Mouse (Mus musculus): ENCODE results near the gene C130026I21Rik.
"Not testable (repeated sequence)": the region's sequence is repeated elsewhere in the genome, so short reads cannot be mapped to it uniquely, and the experiment has no call there.

Gene C130026I21Rik

GRCm38 (mm10) chr1:85270466-85270865 is at the start of gene C130026I21Rik:
TSS of gene C130026I21Rik (minus strand) at chr1:85270566.
- in situ Hi-C loops (cut with MboI; ENCODE audit: low sequenced_read_pairs): not testable (repeated sequence)

GRCm38 (mm10) chr1:85287063-85287462 is 16.7 kb upstream of the C130026I21Rik start:
- in situ Hi-C loops (cut with MboI; ENCODE audit: low sequenced_read_pairs): not testable (repeated sequence)

- in situ Hi-C loops (cut with MboI; ENCODE audit: low sequenced_read_pairs): not testable (repeated sequence)
Observed at GRCm38 (mm10) chr1:85276421-85276820, 6.1 kb upstream of the C130026I21Rik start.

GRCm38 (mm10) chr1:85258634-85259033 is 11.7 kb downstream of the C130026I21Rik start:
- in situ Hi-C loops (cut with MboI; ENCODE audit: low sequenced_read_pairs): not testable (repeated sequence)

GRCm38 (mm10) chr1:85255217-85255616 is 15.1 kb downstream of the C130026I21Rik start:
- in situ Hi-C loops (cut with MboI; ENCODE audit: low sequenced_read_pairs): not testable (repeated sequence)

GRCm38 (mm10) chr1:85251211-85251610 is 19.2 kb downstream of the C130026I21Rik start:
- in situ Hi-C loops (cut with MboI; ENCODE audit: low sequenced_read_pairs): not testable (repeated sequence)

GRCm38 (mm10) chr1:85248985-85249384 is 21.4 kb downstream of the C130026I21Rik start:
- in situ Hi-C loops (cut with MboI; ENCODE audit: low sequenced_read_pairs): not testable (repeated sequence)

- in situ Hi-C loops (cut with MboI; ENCODE audit: low sequenced_read_pairs): not testable (repeated sequence)
Observed at GRCm38 (mm10) chr1:85246776-85247460, 23.4 kb downstream of the C130026I21Rik start.

GRCm38 (mm10) chr1:85246266-85246665 is 24.1 kb downstream of the C130026I21Rik start:
- in situ Hi-C loops (cut with MboI; ENCODE audit: low sequenced_read_pairs): not testable (repeated sequence)

- in situ Hi-C loops (cut with MboI; ENCODE audit: low sequenced_read_pairs): not testable (repeated sequence)
Observed at GRCm38 (mm10) chr1:85244941-85245340, 25.4 kb downstream of the C130026I21Rik start.

- in situ Hi-C loops (cut with MboI; ENCODE audit: low sequenced_read_pairs): not testable (repeated sequence)
Observed at GRCm38 (mm10) chr1:85243023-85243422, 27.3 kb downstream of the C130026I21Rik start.

- in situ Hi-C loops (cut with MboI; ENCODE audit: low sequenced_read_pairs): not testable (repeated sequence)
Observed at GRCm38 (mm10) chr1:85239018-85239775, 31.2 kb downstream of the C130026I21Rik start.

- in situ Hi-C loops (cut with MboI; ENCODE audit: low sequenced_read_pairs): not testable (repeated sequence)
Observed at GRCm38 (mm10) chr1:85206531-85206930, 63.8 kb downstream of the C130026I21Rik start.

GRCm38 (mm10) chr1:85199523-85199922 is 70.8 kb downstream of the C130026I21Rik start:
- in situ Hi-C loops (cut with MboI; ENCODE audit: low sequenced_read_pairs): not testable (repeated sequence)

- in situ Hi-C loops (cut with MboI; ENCODE audit: low sequenced_read_pairs): not testable (repeated sequence)
Observed at GRCm38 (mm10) chr1:85198647-85199350, 71.6 kb downstream of the C130026I21Rik start.

GRCm38 (mm10) chr1:85196732-85197131 is 73.6 kb downstream of the C130026I21Rik start:
- in situ Hi-C loops (cut with MboI; ENCODE audit: low sequenced_read_pairs): not testable (repeated sequence)

- in situ Hi-C loops (cut with MboI; ENCODE audit: low sequenced_read_pairs): not testable (repeated sequence)
Observed at GRCm38 (mm10) chr1:85193761-85194160, 76.6 kb downstream of the C130026I21Rik start.

GRCm38 (mm10) chr1:85181981-85182380 is 88.4 kb downstream of the C130026I21Rik start:
- in situ Hi-C loops (cut with MboI; ENCODE audit: low sequenced_read_pairs): not testable (repeated sequence)

GRCm38 (mm10) chr1:85178971-85179370 is 91.4 kb downstream of the C130026I21Rik start:
- in situ Hi-C loops (cut with MboI; ENCODE audit: low sequenced_read_pairs): not testable (repeated sequence)

GRCm38 (mm10) chr1:85162841-85163240 is 107.5 kb downstream of the C130026I21Rik start:
- in situ Hi-C loops (cut with MboI; ENCODE audit: low sequenced_read_pairs): not testable (repeated sequence)

GRCm38 (mm10) chr1:85155151-85155550 is 115.2 kb downstream of the C130026I21Rik start:
- in situ Hi-C loops (cut with MboI; ENCODE audit: low sequenced_read_pairs): not testable (repeated sequence)
